In genomic region chr5:142332744-142333143, GRCm38 (mm10) we compare ENCODE assay signal across 26 mouse cellular contexts.
"Had no signal": no experiment of that assay in that cellular context is flagged by ENCODE, and none has a peak within 500 bp of the region (broad histone marks: within the 10 kb centered on the region; RNA-seq: fewer than 3 reads in every experiment).

No protein-coding gene starts in this region.

- ATAC-seq: forebrain, embryonic 13.5 days; forebrain, embryonic 14.5 days; forebrain, embryonic 15.5 days; forebrain, embryonic 16.5 days; forebrain, postnatal 0 days had no signal

- H3K9ac ChIP-seq: embryonic facial prominence, embryonic 12.5 days; embryonic facial prominence, embryonic 13.5 days; embryonic facial prominence, embryonic 15.5 days; forebrain, embryonic 12.5 days; forebrain, embryonic 13.5 days; forebrain, embryonic 15.5 days; forebrain, postnatal 0 days had no signal

- H3K27ac ChIP-seq: embryonic facial prominence, embryonic 10.5 days; embryonic facial prominence, embryonic 12.5 days; embryonic facial prominence, embryonic 13.5 days; embryonic facial prominence, embryonic 15.5 days; forebrain, embryonic 10.5 days; forebrain, embryonic 12.5 days; forebrain, embryonic 13.5 days; forebrain, embryonic 15.5 days; gastrocnemius, adult 2 months; heart, adult 2 months had no signal

- DNase-seq: cerebellum, adult 9-11 months; cerebellum, postnatal 10 days; cerebellum, postnatal 14 days; cerebellum, postnatal 25 days; cerebellum, postnatal 36 days; embryo, embryonic 11 days; forebrain, postnatal 0 days; gastrocnemius, adult 2 months; gastrocnemius, postnatal 10 days; gastrocnemius, postnatal 14 days; gastrocnemius, postnatal 25 days; gastrocnemius, postnatal 36 days; heart, adult 11 months; heart, adult 18-20 months; heart, adult 2 months had no signal

- H3K36me3 ChIP-seq: embryonic facial prominence, embryonic 10.5 days; embryonic facial prominence, embryonic 12.5 days; embryonic facial prominence, embryonic 13.5 days; embryonic facial prominence, embryonic 15.5 days; forebrain, embryonic 10.5 days; forebrain, embryonic 12.5 days; forebrain, embryonic 15.5 days had no signal

- H3K4me2 ChIP-seq: embryonic facial prominence, embryonic 12.5 days; embryonic facial prominence, embryonic 13.5 days; embryonic facial prominence, embryonic 15.5 days; forebrain, embryonic 12.5 days; forebrain, embryonic 13.5 days; forebrain, embryonic 15.5 days had no signal

- H3K4me1 ChIP-seq: forebrain, embryonic 12.5 days; forebrain, embryonic 13.5 days; forebrain, embryonic 15.5 days had no signal

- H3K27me3 ChIP-seq: embryonic facial prominence, embryonic 12.5 days; embryonic facial prominence, embryonic 13.5 days; embryonic facial prominence, embryonic 15.5 days; forebrain, embryonic 13.5 days; forebrain, embryonic 15.5 days had no signal

- H3K4me3 ChIP-seq: embryonic facial prominence, embryonic 10.5 days; embryonic facial prominence, embryonic 12.5 days; embryonic facial prominence, embryonic 13.5 days; embryonic facial prominence, embryonic 15.5 days; erythroblast, embryonic 14.5 days; forebrain, embryonic 10.5 days; forebrain, embryonic 12.5 days; forebrain, embryonic 13.5 days; forebrain, embryonic 15.5 days; gastrocnemius, adult 2 months; heart, adult 2 months had no signal

- H3K9me3 ChIP-seq: embryonic facial prominence, embryonic 10.5 days; embryonic facial prominence, embryonic 12.5 days; embryonic facial prominence, embryonic 13.5 days; embryonic facial prominence, embryonic 15.5 days; forebrain, embryonic 10.5 days; forebrain, embryonic 12.5 days; forebrain, embryonic 13.5 days; forebrain, embryonic 15.5 days had no signal
